Mouse (Mus musculus): ENCODE results near the gene Gm38392. TPM values are rescaled to one million over a fixed set of nuclear protein-coding genes. Genes with fewer than 3 reads are reported as not detected.

Gene Gm38392
- total RNA-seq, 2 experiments from 2014 or later: 0.47 to 0.76 TPM

DNA sequence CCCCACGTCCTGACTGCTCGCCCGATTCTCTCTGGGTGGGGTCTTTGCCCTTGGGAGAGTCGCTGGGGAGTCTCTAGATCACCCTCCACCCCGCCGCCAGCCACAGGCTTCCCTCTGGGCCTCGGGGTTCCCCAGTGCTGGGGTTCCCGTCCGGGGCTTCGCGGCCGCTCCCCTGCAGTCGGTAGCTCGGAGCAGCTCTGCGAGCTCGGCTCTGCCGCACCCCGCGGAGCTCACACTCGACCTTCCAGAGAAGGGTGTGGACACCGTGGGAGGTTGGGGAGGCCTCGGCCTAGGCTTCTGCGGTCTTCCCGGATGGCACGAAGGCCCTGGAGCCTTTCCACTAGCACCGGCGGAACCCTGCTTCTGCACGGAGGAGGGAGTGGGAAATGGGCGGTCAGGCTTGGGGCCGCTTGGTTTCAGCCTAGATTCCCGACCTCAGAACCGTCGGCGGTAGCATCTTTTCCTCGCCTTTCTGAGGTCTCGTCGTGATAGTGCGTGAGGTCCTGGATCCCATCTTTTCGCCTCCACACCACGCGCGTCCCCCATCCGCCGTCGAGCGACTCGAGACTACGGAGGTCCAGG lies 71.9 kb downstream of the Gm38392 start:
- DNase-seq: no peak

DNA sequence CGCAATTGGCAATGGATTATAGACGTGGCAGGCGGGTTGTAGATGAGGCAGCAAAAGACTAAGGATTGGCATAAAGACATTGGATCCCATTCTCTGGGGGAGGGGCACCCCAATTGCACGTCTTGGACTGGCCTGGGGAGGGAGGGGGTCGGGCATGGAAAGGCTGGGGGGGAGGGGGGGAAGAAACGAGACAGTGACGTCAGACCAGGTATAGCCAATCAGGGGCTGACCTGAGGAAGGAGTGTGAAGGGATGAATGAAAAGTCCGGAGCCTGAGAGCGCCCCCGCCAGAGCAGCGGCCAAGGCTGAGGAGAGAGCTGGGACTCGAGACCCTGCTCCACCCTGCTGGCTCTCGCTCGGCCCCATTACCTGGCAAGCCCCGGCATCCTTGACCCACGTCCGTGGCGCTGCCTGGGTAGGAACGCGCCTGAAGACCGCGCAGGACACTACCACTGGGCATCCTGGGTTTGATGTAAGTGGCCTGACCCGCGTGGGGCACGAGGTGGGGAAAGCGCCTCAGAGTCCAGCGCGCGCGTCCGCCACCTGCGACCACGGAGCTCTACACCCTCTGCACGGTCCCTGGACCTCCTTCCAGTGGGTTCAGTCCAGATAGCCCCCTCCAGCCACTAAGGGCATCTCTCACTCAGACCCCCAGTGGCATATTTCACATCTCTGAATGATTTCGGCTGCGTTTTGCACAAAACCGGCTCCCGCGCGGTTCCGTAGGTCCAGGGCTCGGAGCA lies 72.6 kb downstream of the Gm38392 start:
- DNase-seq: peak in 1 of 2 experiments; percentile 73

DNA sequence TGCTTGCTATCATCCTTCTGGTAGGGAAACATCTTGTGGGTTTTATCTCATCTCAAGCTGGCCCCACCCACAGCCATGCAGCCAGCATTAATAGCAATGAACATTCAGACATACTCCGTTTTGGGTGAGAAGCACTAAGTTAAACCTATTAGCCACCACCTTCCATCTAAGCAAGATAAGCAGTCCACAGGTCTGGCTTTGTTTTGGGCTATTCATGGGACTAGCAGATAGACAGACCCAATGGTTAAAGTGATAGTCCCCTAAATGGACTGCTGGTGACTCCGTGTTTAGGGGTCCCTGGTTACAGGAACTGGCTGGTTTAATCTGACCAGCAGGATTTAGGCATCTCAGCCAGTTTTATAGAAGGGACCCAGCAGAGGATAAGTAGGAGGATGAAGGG lies 74.0 kb downstream of the Gm38392 start:
- no peak for DNase-seq

DNA sequence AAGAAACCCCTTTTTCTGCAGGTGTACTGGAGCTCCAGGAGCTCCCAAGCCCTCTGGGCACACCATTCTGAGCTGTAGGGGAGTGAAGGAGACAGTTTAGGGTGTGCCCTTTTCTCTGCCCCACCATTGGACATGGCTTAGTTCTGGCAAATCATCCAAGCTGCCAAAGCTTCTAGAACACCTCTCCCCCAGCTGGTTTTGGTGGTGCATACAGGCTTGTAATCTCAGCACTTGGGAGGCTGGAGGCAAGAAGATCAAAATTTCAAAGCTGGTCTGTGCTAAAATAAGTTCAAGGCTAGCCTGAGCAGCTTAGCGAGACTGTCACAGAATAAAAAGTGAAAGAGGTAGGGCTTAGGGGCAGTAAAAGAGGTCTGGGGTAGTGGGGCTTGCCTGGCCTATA lies 74.7 kb downstream of the Gm38392 start:
- DNase-seq: no peak

DNA sequence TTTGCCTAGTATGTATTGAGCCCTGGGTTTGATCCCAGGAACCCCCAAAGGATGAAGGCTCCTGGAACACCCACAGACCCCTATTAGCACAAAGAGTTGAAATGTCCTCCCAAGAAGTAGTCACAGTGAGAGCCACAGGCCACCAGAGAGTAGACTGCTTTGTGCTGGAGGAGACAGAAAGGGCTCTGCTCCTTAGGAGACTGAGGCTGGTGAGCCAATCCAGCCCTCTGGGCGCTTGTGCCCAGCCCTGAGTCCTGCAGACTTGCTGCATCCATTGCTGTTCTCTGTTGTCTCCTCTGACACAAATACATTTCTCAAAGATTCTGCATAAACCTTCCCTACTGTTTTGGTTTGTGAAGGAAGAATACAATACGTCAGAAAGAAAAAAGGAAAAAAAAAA lies 76.1 kb downstream of the Gm38392 start:
- no peak for DNase-seq

DNA sequence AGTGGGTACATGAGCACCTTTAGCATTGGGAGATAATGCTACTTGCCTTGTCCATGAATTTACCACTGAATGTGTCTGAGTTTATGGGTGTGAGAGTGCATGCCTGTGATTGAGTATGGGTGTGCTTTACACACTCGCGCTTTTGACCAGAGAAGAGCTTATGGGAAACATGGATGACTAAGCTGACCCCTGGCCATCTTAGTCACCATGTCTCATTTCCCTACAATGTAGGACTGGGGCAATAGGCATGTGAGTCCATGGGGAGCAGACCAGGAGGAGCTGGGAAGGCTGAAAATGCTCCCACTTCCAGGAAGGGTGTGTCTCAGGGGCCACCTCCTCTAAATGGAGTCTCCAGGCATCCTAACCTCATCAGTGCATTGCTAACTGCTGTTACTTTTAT lies 76.9 kb downstream of the Gm38392 start:
- no peak for DNase-seq

DNA sequence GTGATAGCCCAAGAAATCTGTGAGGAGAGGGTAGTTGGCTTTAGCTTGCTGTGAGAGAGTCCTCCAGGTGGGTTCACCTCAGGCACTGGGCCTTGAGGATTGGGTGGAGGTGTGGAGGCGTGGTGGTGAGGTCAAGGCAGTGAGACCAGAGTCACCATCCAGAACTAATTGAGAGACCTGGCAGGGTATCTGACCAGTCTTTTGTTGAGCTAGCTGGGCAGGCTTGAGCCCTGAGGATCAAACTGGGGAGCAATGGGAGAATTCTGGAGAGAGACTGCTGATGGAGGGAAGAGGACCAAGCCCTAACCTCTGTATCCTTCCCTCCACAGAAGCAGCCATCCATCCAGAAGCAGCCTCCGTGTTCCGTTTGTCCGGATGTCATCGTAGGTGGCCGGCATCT lies 77.7 kb downstream of the Gm38392 start:
- no peak for DNase-seq

DNA sequence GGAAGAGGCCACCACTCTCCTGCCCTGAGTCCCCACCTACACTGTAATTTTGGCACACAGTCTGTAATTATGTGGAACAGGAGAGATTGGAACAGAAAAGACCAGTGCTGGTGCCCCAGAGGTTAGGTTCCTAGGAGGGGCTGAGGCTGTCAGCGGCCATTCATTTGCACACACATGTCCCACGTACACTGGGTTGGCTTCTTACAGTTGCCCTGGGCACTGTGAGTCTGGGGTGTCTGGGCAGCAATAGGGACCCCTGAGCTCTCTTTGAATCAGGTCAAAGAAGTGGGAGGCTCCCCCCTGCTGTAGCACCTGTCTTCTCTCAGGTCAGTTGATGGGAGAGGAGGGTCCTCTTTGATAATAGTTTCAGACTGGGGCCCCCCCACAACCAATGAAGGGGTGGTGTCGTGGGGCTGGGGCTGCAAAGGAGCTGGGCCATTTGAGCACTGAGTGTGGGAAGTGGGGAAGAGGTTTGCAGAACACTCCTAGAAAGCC lies 78.7 kb downstream of the Gm38392 start:
- DNase-seq: no peak

DNA sequence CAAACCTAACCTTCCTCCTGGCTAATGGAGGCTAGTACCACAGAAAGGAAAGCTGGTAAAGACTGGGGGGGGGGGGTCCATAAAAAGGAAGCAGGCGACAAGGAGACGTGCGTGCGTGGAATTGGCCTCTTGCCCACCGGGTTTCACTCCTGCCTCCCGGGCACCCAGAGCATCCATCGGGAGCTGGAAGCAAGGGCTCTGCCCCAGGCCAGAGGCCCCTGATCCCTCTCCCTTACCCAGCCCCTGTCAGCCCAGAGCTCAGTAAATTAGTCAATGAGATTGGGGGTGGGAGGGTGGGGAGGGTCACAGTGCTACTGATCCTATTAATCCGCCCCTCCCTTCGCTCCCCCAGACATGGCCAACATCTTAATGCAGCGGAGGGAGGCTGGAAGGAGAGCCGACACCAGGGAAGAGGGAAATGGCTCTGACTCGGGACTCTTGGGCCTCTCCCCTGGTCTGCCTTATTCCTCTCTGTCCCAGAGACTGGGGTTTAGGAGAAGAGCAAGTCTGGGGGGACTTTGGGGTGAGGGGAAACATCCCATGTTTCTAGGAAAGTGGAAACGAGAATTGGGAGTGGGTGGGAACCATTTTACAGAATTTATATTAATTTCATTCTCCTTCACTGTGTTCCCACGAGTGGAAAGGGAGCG lies 79.4 kb downstream of the Gm38392 start:
- DNase-seq: no peak

DNA sequence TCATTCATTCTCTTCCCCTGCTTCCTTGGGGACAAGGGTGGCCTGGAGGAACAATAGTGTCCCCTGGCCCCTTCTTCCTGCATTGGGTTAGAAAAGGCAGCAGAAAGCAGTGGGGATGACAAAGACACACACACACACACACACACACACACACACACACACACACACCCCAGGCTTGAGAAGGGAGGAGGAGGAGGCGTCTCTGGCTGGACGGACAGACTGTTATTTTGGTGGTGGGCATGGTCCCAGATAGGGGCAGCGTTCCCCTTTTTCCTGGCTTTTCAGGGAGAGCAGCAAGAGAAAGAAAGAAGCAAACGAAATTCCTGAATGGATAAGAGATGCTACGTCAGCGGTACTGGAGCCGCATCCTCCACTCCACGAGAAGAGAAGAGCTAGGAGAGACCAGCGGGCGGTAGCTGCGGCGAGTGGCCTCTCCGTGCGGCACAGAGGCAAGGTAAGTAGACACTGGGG lies 80.1 kb downstream of the Gm38392 start:
- DNase-seq: peak in 1 of 2 experiments; percentile 74

DNA sequence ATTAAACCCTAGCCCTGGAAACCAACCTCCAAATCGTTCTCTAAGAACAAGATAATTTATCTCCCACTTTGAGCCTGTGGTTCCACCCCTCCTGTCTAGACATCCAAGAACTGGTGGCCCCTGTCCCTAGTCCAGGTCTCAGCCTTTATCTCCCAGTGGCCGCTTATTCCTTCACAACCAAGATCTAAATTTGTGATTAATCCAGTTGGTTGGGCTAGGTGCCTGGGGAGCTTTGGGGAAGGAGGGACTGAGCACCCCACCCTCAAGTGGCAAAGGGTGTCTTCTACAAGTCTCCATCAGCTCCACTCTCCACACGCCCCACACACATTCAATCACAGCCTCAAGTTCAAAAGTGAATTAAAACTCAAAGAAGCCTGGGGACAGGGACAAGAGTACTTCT lies 80.5 kb downstream of the Gm38392 start:
- DNase-seq: no peak

DNA sequence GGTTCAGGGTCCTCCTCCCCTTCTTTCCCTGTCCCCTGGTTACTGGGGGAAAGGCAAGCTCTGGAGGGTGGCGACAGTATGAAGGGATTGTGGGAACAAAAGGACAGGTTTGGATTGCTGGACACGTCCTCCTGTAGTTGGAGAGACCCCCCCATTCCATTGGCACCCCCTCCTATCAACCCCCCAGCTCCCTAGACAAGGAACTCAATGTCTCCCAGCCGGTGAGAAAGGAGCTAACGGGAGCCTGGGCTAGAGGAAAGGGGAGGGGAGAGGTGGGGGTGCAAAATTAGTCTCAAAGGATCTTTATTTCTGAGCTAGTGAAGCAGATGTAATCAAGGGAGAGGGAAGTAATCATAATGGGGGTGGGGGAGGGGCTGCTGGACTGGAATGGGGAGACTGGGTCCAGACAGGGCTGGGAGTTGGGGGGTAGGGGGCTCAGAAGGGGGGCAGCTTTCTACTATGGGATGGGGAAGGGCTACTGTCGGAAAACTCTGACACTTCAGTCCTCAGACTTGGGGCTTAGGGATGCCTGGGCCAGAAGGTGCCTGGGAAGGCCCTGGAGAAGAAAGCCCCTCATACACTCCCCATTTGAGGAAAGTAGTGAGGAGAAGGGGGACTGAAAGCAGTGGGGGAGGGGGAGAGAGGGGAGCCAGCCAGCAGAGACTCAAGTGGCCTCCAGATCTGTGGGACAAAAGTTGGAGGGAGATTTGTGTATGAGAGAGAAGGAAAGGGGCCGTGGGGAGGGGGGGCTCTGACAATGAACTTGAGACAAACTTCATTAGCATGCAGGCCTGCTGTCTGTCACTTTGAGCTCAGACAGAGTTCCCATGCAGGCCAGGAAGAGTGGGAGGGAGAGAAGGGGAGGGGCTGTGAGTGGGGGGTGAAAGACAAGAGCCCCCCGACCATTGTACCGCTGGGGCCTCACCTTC lies 81.2 kb downstream of the Gm38392 start:
- DNase-seq: no peak

DNA sequence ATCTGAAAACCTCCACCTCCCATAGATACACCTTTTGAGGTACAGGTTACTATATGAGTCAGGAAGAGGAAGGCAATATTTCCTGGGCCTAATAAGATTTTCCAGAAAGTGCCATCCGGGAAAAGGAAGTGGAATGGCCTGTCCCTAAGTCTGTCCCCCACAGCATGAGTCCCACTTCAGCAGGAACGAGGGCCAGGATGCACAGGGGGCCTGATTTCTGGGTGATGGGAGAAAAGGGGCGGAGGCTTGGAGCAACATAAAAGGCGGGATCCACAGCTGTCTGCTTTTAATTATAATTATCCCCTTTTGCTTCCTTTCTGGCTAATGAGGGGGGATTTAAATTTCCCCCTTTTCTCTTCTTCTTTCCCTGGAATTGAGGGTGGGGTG lies 81.8 kb downstream of the Gm38392 start:
- no peak for DNase-seq

DNA sequence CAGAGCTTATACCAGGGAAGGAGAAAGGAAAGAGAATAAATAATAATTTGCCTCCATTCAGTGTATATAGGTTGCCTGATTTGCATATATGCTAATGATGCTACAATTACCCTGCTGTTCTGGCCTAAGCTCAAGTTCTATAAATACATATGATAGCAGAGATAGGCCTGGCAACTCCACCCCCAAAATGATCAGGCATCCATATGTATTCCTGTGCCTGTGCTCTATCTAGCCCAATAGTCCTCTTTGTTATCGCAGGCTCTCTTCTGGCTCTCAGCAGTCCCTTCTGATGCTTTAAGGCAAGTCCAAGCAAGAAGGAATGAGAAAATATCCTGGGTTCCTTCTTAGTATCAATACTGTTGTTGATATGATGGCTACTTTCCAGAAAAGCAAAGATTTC lies 82.3 kb downstream of the Gm38392 start:
- no peak for DNase-seq

DNA sequence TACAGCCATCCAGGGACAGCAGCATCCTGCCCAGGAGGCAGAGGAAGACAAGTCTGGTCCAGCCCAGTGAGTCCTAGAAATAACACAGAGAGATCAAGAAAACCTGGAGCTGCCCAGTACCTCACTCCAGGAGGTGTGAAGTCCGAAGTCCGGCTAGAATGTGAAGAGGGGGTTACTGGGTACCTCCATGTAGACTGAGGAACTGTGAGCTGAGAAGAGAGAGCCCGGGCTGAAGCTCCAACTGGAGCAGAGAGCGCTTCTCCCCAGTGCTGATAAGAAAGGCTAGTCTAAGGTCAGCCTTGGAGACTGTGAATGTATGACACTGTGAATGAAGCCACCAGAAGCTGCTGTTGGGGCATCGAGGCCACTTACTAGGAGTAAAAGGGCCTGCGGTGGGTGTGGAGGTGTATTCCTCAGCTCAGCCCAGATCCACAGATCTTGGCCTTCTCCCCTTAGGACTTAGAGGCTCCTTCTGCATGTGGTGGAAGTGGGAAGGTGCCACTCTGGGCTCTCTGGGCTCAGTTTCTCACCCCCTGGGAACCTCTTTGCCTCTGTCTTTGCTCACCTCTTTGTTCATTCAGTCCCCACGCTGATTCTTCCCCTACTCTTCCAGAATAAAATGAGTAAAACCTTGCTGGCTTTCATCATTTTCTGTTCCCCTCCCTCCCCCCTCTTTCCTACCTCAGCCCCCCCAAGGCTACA lies 82.9 kb downstream of the Gm38392 start:
- no peak for DNase-seq

DNA sequence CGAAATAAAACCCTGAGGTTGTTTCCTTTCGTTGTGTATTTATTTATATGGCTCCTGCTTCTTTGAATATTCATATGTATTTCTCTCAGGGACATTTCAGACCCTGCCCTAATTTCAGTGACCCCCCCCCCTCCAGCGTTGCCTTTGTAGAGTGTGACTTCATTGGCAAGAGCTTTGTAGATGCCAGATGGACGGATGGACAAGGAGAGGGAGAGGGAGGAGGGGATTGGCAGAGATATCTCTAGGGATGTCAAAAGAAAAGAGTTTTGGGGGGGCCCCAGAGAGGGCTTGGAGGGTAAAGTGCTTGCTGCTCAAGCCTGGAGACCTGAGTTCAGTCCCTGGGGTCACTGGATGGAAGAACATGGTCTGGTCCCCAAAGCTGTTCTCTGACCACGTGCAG lies 83.6 kb downstream of the Gm38392 start:
- DNase-seq: no peak

DNA sequence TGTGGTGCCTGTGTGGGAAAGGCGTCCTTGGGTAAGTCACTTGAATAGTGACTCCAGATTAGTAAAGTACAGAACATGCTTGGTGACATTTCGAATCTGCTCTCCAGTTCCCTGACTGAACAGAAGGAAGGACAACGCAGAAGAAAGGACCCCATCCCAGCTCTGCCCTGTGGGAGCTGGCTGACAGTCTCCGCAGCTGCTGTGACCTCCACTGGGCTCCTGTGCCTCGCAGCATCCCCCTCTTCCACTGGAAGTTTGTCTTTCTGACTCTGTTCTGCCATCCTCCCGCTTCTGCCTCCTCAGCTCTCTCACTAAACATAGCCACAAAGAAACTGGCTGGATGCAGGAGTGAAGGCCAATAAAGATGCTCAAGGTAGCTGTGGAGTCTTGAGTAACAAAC lies 84.0 kb downstream of the Gm38392 start:
- no peak for DNase-seq

DNA sequence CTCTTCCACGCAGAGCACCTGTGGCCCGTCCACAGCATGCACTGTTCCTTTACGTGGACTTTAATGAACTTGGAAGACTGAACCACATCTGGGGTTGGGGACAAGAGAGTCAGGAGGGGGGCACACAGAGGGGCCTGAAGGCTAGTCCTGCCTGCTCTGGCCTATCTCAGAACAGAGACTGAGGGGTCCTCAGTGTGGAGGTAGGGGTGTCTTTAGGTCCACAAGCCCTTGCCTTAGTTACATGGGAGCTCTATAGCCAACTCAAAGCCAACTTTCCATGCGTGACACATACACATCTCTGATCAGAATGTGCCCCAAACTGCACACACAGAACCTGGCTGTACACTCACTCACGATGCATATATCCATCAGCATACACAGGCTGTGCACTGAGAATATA lies 85.4 kb downstream of the Gm38392 start:
- no peak for DNase-seq

DNA sequence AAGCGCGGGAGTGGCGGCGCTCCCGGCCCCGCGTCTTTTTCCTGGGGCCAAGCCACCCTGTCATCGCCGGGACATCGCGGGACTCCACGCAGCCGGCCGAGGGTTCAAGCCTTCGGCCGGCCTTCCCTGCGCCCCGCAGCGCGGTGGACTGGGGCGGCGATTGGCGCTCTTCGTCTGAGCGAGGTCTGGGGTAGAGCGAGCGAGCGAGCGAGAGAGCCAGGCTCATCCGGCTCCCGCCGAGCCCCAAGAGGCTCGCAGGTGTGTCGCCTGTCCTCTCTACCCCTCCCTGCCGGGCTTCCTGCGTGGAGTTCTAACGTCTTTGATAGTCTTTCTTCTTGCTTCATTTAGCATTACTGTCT lies 86.1 kb downstream of the Gm38392 start:
- DNase-seq: no peak

DNA sequence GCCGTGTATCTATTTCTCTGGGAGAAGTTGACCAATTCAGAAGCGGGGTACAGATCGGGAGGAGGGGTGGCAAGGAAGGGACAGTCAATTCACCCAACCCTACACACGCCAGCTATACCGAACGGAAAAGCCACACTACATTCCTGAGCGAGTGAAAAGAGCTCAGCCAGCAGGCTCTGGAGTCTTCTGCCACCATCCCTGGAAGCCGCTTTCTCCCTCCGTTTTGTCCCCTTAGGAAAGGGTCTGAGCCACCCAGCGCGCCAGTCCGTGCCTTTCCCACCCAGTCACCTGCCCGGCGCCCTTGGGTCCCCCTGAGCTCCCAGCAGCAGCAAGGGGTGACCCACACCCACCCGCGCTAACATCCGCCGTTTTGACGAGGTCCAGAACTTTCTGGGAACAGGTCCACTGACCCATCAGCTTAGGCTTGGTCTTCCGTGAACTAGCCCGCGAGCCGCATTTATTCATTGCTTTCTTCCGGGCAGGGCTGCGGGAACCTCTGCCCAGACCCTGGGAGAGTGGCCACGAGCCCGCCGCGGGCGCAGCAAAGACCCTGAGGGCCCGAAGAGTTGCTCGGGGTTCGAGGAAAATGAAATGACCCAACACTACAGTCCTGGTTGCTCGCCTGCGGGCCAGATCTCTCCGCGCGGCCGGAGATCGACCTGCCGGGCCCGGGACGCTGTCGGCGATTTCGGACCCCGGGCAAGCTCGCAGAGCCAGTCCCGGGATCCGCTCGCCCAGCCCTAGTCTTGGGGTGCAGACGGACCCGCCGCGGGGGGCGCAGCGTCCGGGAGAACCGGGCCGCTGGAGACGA lies 86.6 kb downstream of the Gm38392 start:
- peak; percentile 59 to 66 for DNase-seq

DNA sequence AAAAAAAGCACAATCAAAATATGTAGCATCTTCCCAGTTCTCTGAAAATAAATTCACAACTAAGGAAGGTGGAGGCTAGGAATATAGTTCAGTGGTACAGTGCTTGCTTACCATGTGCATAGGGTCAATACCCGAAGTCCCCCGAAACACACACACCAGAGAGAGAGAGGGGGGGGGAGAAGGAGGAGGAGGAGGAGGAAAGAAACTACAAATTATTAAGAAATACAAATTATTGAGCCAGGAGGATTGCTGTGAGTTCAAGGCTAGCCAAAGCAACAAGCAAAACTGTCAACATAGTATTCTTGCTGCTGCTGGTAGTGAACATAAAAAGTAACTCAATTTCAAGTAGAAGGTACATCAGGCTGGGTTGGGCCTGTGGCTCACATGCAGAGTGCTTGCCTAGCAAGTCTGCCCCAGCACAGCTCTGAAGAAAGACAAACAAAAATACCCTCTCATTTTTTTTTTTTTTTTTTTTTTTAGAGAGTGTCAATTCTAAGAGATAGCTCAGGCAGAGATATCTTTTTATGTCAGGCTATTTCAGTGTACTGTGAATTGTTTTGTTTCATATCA lies 87.4 kb downstream of the Gm38392 start:
- DNase-seq: no peak
